Comparison of ENCODE assay signal across 8 mouse cellular contexts in genomic region chr6:5495961-5496853, GRCm38 (mm10). TPM values are rescaled to one million over a fixed set of nuclear protein-coding genes. Genes with fewer than 3 reads are reported as not detected.
DNase-seq lines count a peak whose midpoint lies in the region; ATAC-seq lines count a peak whose summit lies in the region.

TSS of gene Pdk4 (minus strand) at chr6:5496309.

- H3K4me1 ChIP-seq in erythroblast, embryonic 14.5 days (ENCODE audit: control insufficient read depth), result peaks cover 3% of the 10 kb centered on the region
- peaks cover 5% of the 10 kb centered on the region for H3K4me1 ChIP-seq in embryonic facial prominence, embryonic 15.5 days
- peaks cover 14% of the 10 kb centered on the region for H3K4me1 ChIP-seq in limb, embryonic 10.5 days
- H3K4me1 ChIP-seq in midbrain, embryonic 13.5 days (replicated peaks), result peaks cover 8% of the 10 kb centered on the region
- 0 out of 2 replicates have a peak, but pooled peaks cover 4% of the 10 kb centered on the region for H3K4me1 ChIP-seq in stomach, embryonic 16.5 days (ENCODE audit: control insufficient read depth, insufficient read depth, low read length)

- peak within 1 kb of the TSS; percentile 90 for H3K4me2 ChIP-seq in embryonic facial prominence, embryonic 15.5 days (replicated peaks)
- peak within 1 kb of the TSS; percentile 95 for H3K4me2 ChIP-seq in midbrain, embryonic 13.5 days (replicated peaks)
- peak within 1 kb of the TSS; percentile 97 for H3K4me2 ChIP-seq in stomach, embryonic 16.5 days (ENCODE audit: low read depth, low read length)

- no peaks in the 10 kb centered on the region; the same call in 1 of the 2 replicates for H3K9me3 ChIP-seq in erythroblast, embryonic 14.5 days (ENCODE audit: control insufficient read depth, low read length)
- H3K9me3 ChIP-seq in embryonic facial prominence, embryonic 15.5 days (replicated peaks), result no peaks in the 10 kb centered on the region
- H3K9me3 ChIP-seq in limb, embryonic 10.5 days (replicated peaks), result no peaks in the 10 kb centered on the region
- H3K9me3 ChIP-seq in midbrain, embryonic 13.5 days, result no peaks in the 10 kb centered on the region
- H3K9me3 ChIP-seq in stomach, embryonic 16.5 days (replicated peaks; ENCODE audit: control insufficient read depth, low read length), result no peaks in the 10 kb centered on the region

- H3K27ac ChIP-seq in embryonic facial prominence, embryonic 15.5 days (replicated peaks), result peak within 1 kb of the TSS; percentile 48
- peak within 1 kb of the TSS; percentile 77 for H3K27ac ChIP-seq in limb, embryonic 10.5 days
- H3K27ac ChIP-seq in midbrain, embryonic 13.5 days, result no peak within 1 kb of the TSS
- peak within 1 kb of the TSS; percentile 75 for H3K27ac ChIP-seq in stomach, embryonic 16.5 days (ENCODE audit: low read length)

- H3K27me3 ChIP-seq in erythroblast, embryonic 14.5 days (ENCODE audit: control insufficient read depth), result peaks cover 14% of the 10 kb centered on the region
- H3K27me3 ChIP-seq in embryonic facial prominence, embryonic 15.5 days, result no peaks in the 10 kb centered on the region
- H3K27me3 ChIP-seq in limb, embryonic 10.5 days (ENCODE audit: low read depth, poor library complexity, severe bottlenecking), result 0 out of 2 replicates have a peak, but pooled peaks cover 14% of the 10 kb centered on the region
- H3K27me3 ChIP-seq in midbrain, embryonic 13.5 days, result 0 out of 2 replicates have a peak, but pooled peaks cover 10% of the 10 kb centered on the region
- no peaks in the 10 kb centered on the region for H3K27me3 ChIP-seq in stomach, embryonic 16.5 days (ENCODE audit: control insufficient read depth, insufficient read depth, low read length)

- H3K36me3 ChIP-seq in erythroblast, embryonic 14.5 days (ENCODE audit: control insufficient read depth), result no peaks in the 10 kb centered on the region
- no peaks in the 10 kb centered on the region for H3K36me3 ChIP-seq in embryonic facial prominence, embryonic 15.5 days
- no peaks in the 10 kb centered on the region for H3K36me3 ChIP-seq in limb, embryonic 10.5 days
- H3K36me3 ChIP-seq in midbrain, embryonic 13.5 days, result no peaks in the 10 kb centered on the region
- H3K36me3 ChIP-seq in stomach, embryonic 16.5 days (ENCODE audit: control insufficient read depth, insufficient read depth, low read length), result no peaks in the 10 kb centered on the region

- no peak for ATAC-seq in erythroblast, adult 5-6 weeks (replicated peaks; ENCODE audit: low FRiP score, poor library complexity, severe bottlenecking)
- ATAC-seq in embryonic facial prominence, embryonic 15.5 days (ENCODE audit: insufficient number of reproducible peaks, low FRiP score, low TSS enrichment, low read depth), result peak; percentile 93
- peak; percentile 91 for ATAC-seq in midbrain, embryonic 13.5 days
- ATAC-seq in stomach, embryonic 16.5 days (ENCODE audit: insufficient read depth, low FRiP score), result peak; percentile 92

- peak within 1 kb of the TSS; percentile 26; the same call in 1 of the 2 replicates for H3K9ac ChIP-seq in embryonic facial prominence, embryonic 15.5 days
- peak within 1 kb of the TSS; percentile 46 for H3K9ac ChIP-seq in midbrain, embryonic 13.5 days (replicated peaks)
- peak within 1 kb of the TSS; percentile 79 for H3K9ac ChIP-seq in stomach, embryonic 16.5 days (ENCODE audit: low read length)

- DNase-seq in heart, adult 8-10 months (ENCODE audit: low spot score), result peak; percentile 96
- DNase-seq in kidney, adult 8-10 months, result peak; percentile 95 to 98
- DNase-seq in limb, embryonic 10.5 days (ENCODE audit: low spot score), result peak; percentile 73

- peak within 1 kb of the TSS; percentile 57 for H3K4me3 ChIP-seq in erythroblast, embryonic 14.5 days (replicated peaks)
- H3K4me3 ChIP-seq in embryonic facial prominence, embryonic 15.5 days (replicated peaks), result peak within 1 kb of the TSS; percentile 53
- peak within 1 kb of the TSS; percentile 68 for H3K4me3 ChIP-seq in limb, embryonic 10.5 days
- peak within 1 kb of the TSS; percentile 49 for H3K4me3 ChIP-seq in midbrain, embryonic 13.5 days (replicated peaks)
- peak within 1 kb of the TSS; percentile 66 for H3K4me3 ChIP-seq in stomach, embryonic 16.5 days (replicated peaks; ENCODE audit: low read length)

- under 1% methylated on average over 43 of the region's 43 CpGs for WGBS in embryonic facial prominence, embryonic 15.5 days
- 1% methylated on average over 43 of the region's 43 CpGs for WGBS in limb, embryonic 10.5 days
- WGBS in midbrain, embryonic 13.5 days, result 2% methylated on average over 43 of the region's 43 CpGs
- WGBS in stomach, embryonic 16.5 days, result under 1% methylated on average over 43 of the region's 43 CpGs

RNA-seq across cellular contexts. Expression of gene Pdk4, which starts in this region (rescaled TPM):
- not detected in 2 replicates for polyA plus RNA-seq in erythroblast, embryonic 14.5 days (2012)
- not detected in 2 replicates for total RNA-seq in erythroblast, adult 5-6 weeks (2015; ENCODE audit: low replicate concordance)
- total RNA-seq in erythroblast, adult 5-6 weeks (2017; ENCODE audit: low replicate concordance), result not detected in 2 replicates
- polyA plus RNA-seq in embryonic facial prominence, embryonic 15.5 days (2015; fragmentation: Nextera tagmentation; extraction: Ambion mirVana), result 3.1 and 3.7 TPM in 2 replicates
- total RNA-seq in heart, adult 8-10 months (2022), result 100 to 1,000 TPM; 285 to 511 (median 332) TPM
- polyA plus RNA-seq in limb, embryonic 10.5 days (2016; fragmentation: Nextera tagmentation; extraction: Ambion mirVana), result 0.62 and 1.0 TPM in 2 replicates
- 0.78 and 0.95 TPM in 2 replicates for polyA plus RNA-seq in midbrain, embryonic 13.5 days (2015; fragmentation: Nextera tagmentation; extraction: Ambion mirVana)
- 5.2 and 6.4 TPM in 2 replicates for polyA plus RNA-seq in stomach, embryonic 16.5 days (2015; fragmentation: Nextera tagmentation; extraction: Ambion mirVana)

Comparison
In these comparisons a context has a peak if more than half of its experiments do, and no peak if none do; other contexts are left out.
1. RNA of gene Pdk4 (total RNA-seq): 285 to 511 TPM in heart, adult 8-10 months; not detected in erythroblast, adult 5-6 weeks; every median in the first group is over 100 times any median in the second.
2. Peak in ATAC-seq, H3K4me3 ChIP-seq, H3K9ac ChIP-seq and H3K4me2 ChIP-seq in midbrain, embryonic 13.5 days; RNA of the gene not detected or under 1 TPM.
3. H3K9ac ChIP-seq: peak in every context shown above with its lines; median percentile 79 in stomach, embryonic 16.5 days; 46 in midbrain, embryonic 13.5 days; 26 in embryonic facial prominence, embryonic 15.5 days.
4. Peak in every context shown above with its lines, with median percentiles within 50 percentile points of each other: H3K4me3 ChIP-seq, H3K4me2 ChIP-seq and DNase-seq.